Mouse (Mus musculus) E14TG2a.4 (cell line): ENCODE measurements at regions not wholly inside any gene's neighbourhood (a gene's known extent, or its start where the extent isn't known, plus 50 kb on each side); places are given as distances from the start of the nearest gene placed in this dataset.

Source experiments
- H3K27me3 ChIP-seq: 2 replicates; pipeline ENCODE4 v1.6.1; 2014; ENCODE audit warnings: low read length, control low read depth; ENCODE audit not compliant: insufficient read depth
- H3K36me3 ChIP-seq: 2 replicates; pipeline ENCODE4 v1.6.1; 2014; ENCODE audit warnings: low read length, control low read depth; ENCODE audit not compliant: insufficient read depth
- H3K4me1 ChIP-seq: replicated peaks from 2 replicates; pipeline ENCODE4 v1.6.1; 2014; ENCODE audit warnings: low read depth, low read length, control low read depth
- H3K4me3 ChIP-seq: replicated peaks from 2 replicates; pipeline ENCODE4 v1.5.1; 2014; ENCODE audit warnings: mild to moderate bottlenecking, low read length
- H3K9me3 ChIP-seq: 2 replicates; pipeline ENCODE4 v1.6.1; 2014; ENCODE audit warnings: low read length, control low read depth
- CTCF ChIP-seq: conservative IDR thresholded peaks from 2 replicates; pipeline ENCODE4 v1.5.1; 2014; ENCODE audit warnings: low read length
- NANOG ChIP-seq: IDR thresholded peaks from 2 replicates; pipeline ENCODE4 v1.6.1; 2014; ENCODE audit warnings: borderline replicate concordance, low read length, mixed read lengths
- POU5F1 ChIP-seq: IDR thresholded peaks from 2 replicates; pipeline ENCODE4 v1.6.1; 2014; ENCODE audit warnings: low read length, borderline replicate concordance

DNA sequence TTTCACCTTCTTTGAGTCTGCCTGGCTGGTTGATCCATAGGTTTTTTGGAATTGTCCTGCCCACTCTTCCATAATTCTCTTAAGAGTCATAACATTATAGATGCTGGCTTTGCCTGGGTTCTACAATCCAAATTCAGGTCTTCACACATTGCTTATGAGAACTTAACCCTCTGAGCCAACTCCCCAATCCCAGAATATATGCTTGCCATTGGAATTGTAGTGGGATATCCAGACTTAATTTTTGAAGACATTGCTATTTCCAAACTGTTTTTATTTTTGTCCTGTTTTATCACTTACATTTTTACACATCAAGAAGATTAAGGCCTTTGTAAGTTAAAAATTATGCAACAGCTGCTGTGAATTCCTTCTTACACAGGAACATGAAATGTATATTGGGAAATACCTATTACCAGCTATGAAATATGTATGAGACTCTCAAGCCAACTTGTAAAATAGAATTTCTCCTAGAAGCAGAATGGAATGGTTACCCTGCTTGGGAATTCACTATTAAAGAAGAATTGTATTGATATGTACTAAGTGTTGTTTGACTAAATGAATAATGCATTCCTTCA is 430.8 kb upstream of the Cntn6 start:
- H3K4me1 ChIP-seq, result no peaks in the 10 kb centered on the region
- no peak overlapping the region for H3K4me3 ChIP-seq
- TF ChIP-seq POU5F1 (no peak), NANOG (no peak), CTCF (no peak)
- H3K36me3 ChIP-seq, result no peaks in the 10 kb centered on the region
- no peaks in the 10 kb centered on the region for H3K9me3 ChIP-seq
- H3K27me3 ChIP-seq, result no peaks in the 10 kb centered on the region

- TF ChIP-seq NANOG, result no peak
- no peak for TF ChIP-seq CTCF
- no peak for TF ChIP-seq POU5F1
- H3K4me1 ChIP-seq, result no peaks in the 10 kb centered on the region; the same call in 1 of the 2 replicates
- no peak overlapping the region for H3K4me3 ChIP-seq
- H3K27me3 ChIP-seq, result no peaks in the 10 kb centered on the region
- H3K36me3 ChIP-seq, result no peaks in the 10 kb centered on the region
- no peaks in the 10 kb centered on the region for H3K9me3 ChIP-seq
Observed at GRCm38 (mm10) chr6:104080581-104080980, 412.0 kb upstream of the Cntn6 start.

DNA sequence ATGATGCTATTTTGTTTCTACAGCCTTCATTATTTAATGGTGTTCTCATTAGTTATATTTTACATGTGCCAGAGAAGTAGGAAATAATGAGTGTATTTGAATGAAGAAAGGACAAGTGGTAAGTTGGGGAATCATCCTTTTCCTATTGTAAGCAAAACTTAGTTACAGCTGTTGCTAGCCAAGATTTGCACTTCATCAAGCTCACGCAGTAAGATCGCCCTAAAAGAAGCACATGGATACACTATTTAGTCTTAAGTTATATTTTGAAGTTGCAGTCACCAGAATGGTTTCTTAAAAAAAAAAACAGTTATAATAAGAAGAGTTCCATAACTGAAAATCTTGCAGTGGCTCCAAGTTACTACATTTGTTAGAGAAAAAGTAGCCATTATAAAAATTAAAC is 410.3 kb upstream of the Cntn6 start:
- Histone ChIP-seq H3K4me1 (no peaks in the 10 kb centered on the region; the same call in 1 of the 2 replicates), H3K27me3 (no peaks in the 10 kb centered on the region), H3K4me3 (no peak overlapping the region), H3K9me3 (no peaks in the 10 kb centered on the region), H3K36me3 (no peaks in the 10 kb centered on the region)
- TF ChIP-seq POU5F1 (no peak), CTCF (no peak), NANOG (no peak)

- Histone ChIP-seq H3K27me3 (no peaks in the 10 kb centered on the region), H3K36me3 (no peaks in the 10 kb centered on the region), H3K9me3 (no peaks in the 10 kb centered on the region), H3K4me1 (no peaks in the 10 kb centered on the region), H3K4me3 (no peak overlapping the region)
- TF ChIP-seq POU5F1, result no peak
- no peak for TF ChIP-seq CTCF
- no peak for TF ChIP-seq NANOG
Observed at GRCm38 (mm10) chr6:104108386-104108785, 384.2 kb upstream of the Cntn6 start.
